Mouse (Mus musculus): Measurements from ENCODE around the gene Map1b.

GRCm38 (mm10) chr13:99557331-99557730 is 41.0 kb upstream of the Map1b start:
- TF ChIP-seq CTCF (IDR thresholded peaks at IDR 0.05; ENCODE audit: control insufficient read depth, insufficient read depth, low read length) (no peak), POLR2A (IDR thresholded peaks at IDR 0.05; ENCODE audit: borderline replicate concordance, control insufficient read depth, low read depth, low read length) (no peak)
